Mouse (Mus musculus): ENCODE data around the gene Gm12248.

GRCm38 (mm10) chr11:58126397-58127160 is 33.6 kb upstream of the Gm12248 start:
- no peak for TF ChIP-seq CTCF (IDR thresholded peaks at IDR 0.05; ENCODE audit: insufficient read depth, low read length)
- TF ChIP-seq POLR2A (IDR thresholded peaks at IDR 0.05; ENCODE audit: borderline replicate concordance, extremely low read depth, low read depth, low read length) = no peak

Measured in lung, adult 2 months (tissue).